Mouse (Mus musculus) frontal cortex, postnatal 36 days (tissue): Measurements from ENCODE around the gene Ago1.

Experiments used
- DNase-seq, 2 experiments: peaks; one replicate each; pipeline ENCODE4 v3.0.0; 2022; ENCODE audit warnings: low spot score in 2 of 2

Ago1 gene

DNA sequence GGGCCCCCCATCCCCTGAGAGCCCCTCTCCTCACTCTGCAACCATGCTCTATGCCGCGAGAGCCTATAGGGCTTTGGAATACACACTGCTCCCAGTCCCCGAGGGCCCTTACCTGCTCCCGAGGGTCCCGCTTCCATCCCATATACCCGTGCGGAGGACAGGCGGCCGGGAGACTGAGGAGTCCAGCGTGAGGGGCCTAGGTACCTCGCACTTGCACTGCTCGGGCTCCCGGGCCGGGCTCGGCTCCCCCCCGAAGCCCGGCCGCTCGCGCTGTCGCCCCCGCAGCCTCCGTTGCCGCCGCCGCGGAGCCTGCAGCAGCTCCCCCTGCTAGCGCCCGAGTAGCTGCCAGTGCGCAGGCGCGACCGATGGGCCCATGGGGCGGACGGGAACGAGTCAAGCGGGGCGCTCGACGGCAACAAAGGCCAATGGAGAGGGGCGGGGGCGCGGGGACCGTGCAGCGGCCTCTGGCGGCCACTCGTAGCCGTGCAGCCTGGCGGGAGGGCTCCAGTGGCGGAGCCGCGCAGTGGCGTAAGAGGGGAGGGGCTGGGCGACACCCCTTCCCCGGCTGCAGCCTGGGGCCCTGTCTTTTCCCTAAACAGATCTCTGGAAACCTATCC lies at the start of gene Ago1:
Gene Ago1 (minus strand): TSS at position 299 of the 617 bp plus-strand sequence.
- peak; percentile 96 for DNase-seq

DNA sequence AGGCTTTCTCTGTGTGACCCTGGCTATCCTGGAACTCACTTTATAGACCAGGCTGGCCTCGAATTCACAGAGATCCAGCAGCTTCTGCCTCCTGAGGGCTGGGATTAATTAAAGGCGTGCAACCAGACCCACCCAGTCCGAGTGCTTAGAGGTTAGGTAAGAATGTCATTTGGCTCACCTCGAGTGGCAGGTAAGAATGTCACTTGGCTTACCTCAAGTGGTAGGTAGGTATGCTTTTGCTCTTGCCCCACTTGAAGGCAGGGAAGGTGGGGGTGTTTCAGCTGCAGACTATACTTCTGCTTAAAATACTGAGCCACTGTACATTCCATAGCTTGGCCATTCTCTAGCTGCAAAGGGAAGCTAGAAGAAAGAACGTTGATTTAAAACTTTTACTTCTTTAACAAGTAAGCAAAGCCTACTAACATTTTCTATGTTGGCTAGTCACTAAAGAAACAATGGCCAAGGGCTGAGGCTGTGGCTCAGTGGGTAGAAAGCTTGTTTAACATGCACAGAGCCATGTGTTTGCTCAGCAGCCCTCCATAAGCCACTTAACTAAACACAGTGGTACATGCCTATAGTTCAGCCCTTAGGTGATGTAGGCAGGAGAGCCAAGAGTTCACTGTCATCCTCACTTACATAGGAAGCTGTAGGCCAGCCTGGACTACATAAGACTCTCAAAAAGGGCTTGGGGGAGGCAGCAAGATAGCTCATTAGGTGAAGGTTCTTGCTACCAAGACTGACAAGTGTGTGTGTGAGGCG lies 44.1 kb upstream of the Ago1 start:
- DNase-seq: no peak

DNA sequence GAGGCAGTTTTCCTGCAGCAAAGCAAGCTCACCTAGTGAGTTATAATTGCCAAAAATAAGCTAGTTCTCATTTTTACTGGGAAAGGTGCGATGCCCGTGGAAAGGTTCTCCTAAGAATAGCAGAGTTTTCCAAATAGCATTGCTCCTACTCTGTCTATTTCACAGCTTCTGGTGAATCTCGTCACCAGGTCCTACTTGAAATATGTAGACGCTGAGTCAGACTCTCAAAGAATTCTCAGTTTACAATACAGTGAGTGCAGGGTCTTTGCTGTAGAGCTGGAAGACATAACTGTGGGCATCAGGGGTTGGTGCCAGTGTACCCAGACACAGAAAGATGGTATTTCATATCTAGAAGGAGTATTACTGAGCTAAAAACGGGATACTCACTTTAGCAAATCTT lies 42.6 kb upstream of the Ago1 start:
- no peak for DNase-seq

DNA sequence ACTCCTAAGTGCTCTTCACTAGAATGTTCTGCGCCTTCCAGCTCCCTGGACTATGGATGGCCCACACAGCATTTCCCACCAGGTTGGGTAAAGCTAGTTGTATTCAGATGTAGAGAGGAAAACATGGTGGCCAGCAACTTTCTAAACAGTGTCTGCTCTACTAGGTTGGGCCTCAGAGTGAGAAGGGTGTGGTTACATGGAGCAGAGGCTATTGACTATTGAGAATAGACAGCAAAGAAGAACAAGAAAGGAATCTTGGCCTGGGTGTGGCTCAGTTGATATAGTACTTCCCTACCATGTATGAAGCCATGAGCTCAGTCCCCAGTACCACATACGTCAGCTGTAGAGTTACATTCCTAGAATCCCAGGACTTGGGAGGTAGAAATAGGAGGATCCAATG lies 40.7 kb upstream of the Ago1 start:
- DNase-seq: no peak

DNA sequence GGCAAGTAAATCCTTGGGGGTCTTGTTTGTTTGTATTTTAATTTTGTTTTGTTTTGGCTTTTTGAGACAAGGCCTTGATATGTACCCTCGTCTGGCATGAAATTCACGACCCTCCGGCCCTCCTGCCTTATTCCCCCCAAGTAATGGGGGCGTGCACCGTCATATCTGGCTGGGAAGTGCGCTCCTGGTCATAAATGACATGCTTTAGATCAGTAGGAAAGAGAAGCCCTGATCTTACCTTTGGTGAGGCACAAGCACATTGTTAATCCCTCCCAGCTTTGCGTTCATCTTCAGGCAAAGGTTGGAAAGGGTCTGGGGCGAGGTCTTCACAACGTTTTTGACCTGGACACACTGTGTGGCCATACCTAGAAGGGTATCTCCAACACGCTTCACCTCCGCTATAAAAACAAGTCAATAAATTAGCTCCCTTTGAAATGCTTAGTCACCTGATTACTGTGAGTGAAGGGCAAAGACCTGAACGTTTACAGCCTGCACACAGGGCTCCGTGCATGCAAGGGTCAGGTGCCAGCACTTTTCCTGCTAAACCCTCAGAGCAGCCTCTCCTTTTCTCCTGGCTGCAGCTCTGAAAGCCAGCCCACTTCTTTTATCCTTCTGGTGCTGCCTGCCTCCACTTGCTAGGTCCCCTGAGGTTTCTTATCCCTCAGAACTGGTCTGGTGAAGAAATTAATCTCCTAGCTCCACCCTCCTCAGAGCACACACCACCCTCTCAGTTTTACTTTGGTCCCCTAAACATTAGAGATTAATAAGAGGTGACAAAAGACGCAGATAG lies 39.9 kb upstream of the Ago1 start:
- DNase-seq: no peak

DNA sequence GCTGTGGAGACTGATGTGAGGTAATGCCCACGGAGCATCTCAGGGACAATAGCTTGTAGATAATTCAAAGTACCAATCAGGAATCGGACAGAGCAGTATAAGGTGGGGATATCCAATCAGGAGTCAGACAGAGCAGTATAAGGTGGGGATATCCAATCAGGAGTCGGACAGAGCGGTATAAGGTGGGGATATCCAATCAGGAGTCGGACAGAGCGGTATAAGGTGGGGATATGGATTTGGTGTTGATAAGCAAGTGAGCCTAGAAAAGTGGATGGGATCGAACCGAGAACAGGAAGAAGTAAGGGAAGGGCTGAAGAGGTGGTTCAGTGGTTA lies 34.6 kb upstream of the Ago1 start:
- no peak for DNase-seq

GRCm38 (mm10) chr4:126502141-126502976 lies 34.0 kb upstream of the Ago1 start:
- DNase-seq: no peak

- DNase-seq: no peak
These were observed 30.2 kb upstream of the Ago1 start for GRCm38 (mm10) chr4:126498601-126499000.

- no peak for DNase-seq
These were observed 28.6 kb upstream of the Ago1 start for GRCm38 (mm10) chr4:126496963-126497362.

- DNase-seq: no peak
These were observed 27.8 kb upstream of the Ago1 start for GRCm38 (mm10) chr4:126495942-126496790.

DNA sequence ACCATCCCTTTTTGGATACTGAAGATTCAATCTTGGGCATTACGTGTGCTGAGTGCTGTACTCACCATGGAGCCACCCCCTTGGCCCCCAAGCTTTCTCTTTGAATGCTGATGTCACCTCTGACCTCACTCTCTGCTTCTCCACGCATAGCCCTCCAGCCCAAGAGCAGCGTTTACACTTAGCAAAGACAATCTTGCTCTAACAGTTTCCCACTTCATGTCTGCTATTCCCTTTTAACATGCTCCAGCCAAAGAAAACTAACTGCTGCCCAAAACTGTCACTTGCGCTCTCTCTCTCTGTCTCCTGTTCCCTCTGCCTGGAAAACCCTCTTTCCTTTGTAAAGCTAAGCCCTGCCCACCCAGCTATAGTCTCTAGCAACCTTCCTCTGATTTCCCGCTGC lies 27.1 kb upstream of the Ago1 start:
- no peak for DNase-seq

DNA sequence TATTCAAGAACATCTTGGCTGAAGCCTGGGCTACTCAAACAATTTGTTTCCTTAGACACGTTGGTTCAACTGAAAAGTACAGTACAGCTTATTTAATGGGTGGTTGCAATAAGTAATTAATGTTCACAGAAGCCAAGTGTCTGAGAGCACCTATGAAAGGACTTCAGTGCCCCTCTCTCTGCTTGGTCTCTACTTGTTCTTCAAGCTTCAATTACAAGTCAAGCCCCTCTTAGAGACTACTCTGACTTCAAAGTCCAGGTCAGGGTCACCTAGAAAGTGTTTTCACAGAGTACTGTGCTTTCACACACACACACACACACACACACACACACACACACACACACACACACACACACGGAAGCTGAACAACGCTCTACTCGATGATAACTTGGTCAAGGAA lies 25.0 kb upstream of the Ago1 start:
- DNase-seq: no peak

DNA sequence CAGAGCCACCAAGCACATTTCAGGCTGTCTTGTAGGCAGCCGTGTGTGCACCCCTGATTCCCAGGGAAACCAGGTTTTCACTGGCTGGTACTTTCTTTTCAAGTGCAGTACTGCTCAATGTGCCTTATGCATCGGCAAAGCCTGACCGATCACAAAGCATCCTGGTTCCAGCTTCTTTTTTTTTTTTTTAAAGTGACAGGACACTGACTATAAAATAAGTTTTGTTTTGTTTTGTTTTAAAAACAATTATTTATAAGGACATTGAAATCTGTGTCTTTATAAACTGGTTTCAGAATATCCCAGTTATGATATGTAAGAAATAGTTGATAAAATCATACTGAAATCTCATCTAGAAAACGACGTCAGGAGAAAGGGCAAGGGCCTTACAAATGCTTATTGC lies 23.6 kb upstream of the Ago1 start:
- no peak for DNase-seq

GRCm38 (mm10) chr4:126490726-126491125 lies 22.3 kb upstream of the Ago1 start:
- no peak for DNase-seq

- no peak for DNase-seq
These were observed 21.4 kb upstream of the Ago1 start for GRCm38 (mm10) chr4:126489811-126490210.

DNA sequence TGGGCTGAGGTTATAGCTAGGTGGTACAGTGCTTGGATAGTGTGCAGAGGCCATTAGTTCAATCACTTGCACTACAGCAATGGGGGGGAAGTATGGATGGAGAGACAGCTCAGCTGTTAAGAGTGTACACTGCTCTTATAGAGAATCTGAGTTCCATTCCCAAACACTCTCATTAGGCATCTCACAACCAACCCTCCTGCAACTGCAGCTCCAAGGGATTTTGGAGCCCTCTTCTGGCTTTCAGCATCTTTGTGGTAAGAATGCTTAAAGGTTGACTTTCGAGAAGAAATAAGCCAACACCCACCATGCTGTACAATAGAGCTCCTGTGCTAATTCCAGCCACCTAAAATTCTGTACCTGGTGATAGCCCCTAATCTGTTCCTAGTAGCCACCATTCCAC lies 17.8 kb upstream of the Ago1 start:
- DNase-seq: peak in 1 of 2 experiments; percentile 23

GRCm38 (mm10) chr4:126485065-126485464 lies 16.7 kb upstream of the Ago1 start:
- DNase-seq: no peak

DNA sequence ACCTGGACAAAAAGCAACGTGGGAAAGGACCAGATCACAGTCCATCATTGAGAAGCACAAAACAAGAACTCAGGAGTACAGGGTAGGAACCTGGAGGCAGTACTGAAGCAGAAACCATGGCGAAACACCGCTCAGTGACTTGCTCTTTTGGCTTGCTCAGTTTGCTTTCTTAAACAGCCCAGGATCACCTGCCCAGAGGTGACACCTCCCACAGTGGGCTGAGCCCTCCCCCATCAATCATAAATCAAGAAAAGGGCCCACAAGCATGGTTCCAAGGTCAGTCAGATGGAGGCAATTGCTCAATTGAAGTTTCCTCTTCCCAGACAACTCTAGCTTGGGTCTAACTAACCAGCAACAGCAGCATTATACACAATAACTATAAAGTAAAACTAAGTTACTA lies 15.5 kb upstream of the Ago1 start:
- no peak for DNase-seq

- no peak for DNase-seq
These were observed 14.6 kb upstream of the Ago1 start for GRCm38 (mm10) chr4:126482951-126483350.

DNA sequence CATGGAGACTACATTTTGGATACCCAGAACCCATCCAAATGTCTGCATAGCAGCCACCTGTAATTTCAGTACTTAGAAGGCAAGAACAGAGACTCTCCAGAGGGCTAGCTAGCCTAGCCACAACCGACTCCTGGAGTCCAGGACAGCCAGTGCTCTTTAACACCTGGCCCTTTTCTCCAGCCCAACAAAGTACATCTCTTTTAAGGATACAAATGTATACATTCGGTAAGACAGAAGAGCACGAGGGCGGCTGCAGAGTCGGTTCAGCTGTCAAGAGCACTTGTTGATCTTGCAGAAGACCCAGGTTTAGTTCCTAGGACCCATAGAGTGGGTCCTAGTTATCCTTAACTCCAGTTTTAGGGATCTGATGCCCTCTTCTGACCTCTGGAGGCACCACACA lies 13.1 kb upstream of the Ago1 start:
- DNase-seq: no peak

DNA sequence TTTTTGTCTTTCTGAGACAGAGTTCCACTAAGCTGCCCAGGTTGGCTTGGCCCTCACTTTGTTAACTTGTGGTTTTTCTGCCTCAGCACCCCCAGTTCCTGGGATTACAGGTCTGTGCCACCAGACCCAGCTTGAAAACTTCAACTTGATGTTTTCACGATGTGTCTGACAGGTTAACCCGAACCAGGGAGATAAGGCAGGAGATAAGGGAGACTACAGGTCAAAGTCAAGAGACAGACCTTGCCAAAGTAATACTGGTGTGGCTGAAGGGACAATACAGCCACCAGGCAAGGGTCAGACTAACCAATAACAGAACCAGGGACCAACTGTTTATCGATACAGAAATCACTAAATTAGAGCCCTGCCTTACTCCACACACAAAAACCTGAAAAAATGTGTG lies 11.9 kb upstream of the Ago1 start:
- no peak for DNase-seq
